Mouse (Mus musculus): Measurements from ENCODE around the gene Ahcyl2.
A peak's percentile ranks its signal among the peaks of the same experiment; 100 is the strongest.

The Ahcyl2 gene

DNA sequence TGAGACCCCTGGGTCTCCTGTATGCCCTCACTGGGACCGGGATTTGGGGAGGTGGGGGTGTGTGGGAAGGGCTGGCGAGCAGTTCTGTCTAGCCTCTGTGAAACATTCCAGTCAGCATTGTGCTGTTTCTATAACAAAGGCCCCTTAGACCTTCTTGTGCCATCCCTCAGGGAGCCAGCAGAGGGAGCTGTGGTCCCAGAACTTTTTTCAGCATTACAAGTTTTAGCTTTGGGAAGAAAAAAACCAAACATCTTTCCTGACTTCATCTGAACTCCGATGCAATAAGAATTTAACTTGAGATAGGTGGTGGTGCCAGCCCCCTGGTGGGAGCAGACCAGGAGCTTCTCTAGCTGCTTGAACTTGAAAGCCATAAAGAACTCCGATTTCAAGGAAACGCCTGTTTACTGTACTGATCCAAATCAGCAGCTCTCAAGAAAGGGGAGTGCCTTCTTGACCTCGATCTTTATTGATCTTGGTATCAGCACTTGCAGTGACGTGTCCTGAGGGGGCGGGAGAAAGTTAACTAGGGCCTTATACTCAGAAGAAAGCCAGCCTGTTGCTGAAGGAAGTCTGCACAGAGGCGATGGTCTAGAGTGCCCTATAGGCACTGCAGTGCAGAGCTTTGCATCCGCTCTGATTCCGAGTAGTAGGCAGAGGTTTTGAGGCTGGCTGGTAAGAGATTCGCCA is 85.5 kb downstream of the Ahcyl2 start:
- DNase-seq (ENCODE audit: low spot score): peak; percentile 70

GRCm38 (mm10) chr6:29853900-29854390 is 86.1 kb downstream of the Ahcyl2 start:
- DNase-seq (ENCODE audit: low spot score): no peak

- DNase-seq (ENCODE audit: low spot score): peak; percentile 77
These were observed 90.8 kb downstream of the Ahcyl2 start for GRCm38 (mm10) chr6:29858619-29859018.

DNA sequence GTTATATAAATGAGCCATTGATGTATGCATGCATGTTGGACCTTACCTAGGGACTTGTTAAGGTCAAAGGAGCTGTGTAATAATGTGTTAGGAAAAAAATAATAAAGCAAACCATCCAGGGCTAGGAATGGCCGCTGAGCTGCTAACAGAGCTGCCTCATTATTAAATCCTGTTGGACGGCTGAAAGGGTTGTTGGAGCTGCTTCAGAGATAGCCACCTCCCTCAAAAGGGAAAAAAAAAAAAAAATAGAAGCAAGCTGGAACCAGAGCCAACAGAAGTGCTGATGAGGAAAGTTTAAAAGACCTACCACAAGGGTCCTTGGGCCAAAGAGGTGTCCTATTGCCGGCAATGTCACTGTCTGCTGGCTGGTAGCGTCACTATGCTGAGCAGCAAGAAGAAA is 91.5 kb downstream of the Ahcyl2 start:
- no peak for DNase-seq (ENCODE audit: low spot score)

GRCm38 (mm10) chr6:29860238-29860637 is 92.4 kb downstream of the Ahcyl2 start:
- peak; percentile 72 for DNase-seq (ENCODE audit: low spot score)

DNA sequence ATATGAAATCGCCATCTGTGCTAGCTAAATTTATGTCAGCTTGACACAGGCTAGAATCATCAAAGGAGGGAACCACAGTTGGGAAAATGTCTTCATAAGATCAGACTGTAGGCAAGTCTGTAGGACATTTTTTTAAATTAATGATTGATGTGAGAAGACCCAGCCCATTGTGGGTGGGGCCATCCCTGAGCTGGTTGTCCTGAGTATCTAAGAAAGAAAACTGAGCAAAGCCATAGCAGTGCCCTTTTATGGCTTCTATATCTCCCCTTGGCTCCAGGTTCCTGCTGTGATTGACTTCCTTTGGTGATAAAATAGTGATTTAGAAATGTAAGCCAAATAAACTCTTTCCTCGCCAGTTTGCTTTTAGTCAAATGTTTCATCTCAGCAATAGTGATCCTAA is 97.1 kb downstream of the Ahcyl2 start:
- no peak for DNase-seq (ENCODE audit: low spot score)

- DNase-seq (ENCODE audit: low spot score): no peak
These were observed 99.3 kb downstream of the Ahcyl2 start for GRCm38 (mm10) chr6:29866935-29867724.

- DNase-seq (ENCODE audit: low spot score): no peak
These were observed 100.6 kb downstream of the Ahcyl2 start for GRCm38 (mm10) chr6:29868341-29868895.

DNA sequence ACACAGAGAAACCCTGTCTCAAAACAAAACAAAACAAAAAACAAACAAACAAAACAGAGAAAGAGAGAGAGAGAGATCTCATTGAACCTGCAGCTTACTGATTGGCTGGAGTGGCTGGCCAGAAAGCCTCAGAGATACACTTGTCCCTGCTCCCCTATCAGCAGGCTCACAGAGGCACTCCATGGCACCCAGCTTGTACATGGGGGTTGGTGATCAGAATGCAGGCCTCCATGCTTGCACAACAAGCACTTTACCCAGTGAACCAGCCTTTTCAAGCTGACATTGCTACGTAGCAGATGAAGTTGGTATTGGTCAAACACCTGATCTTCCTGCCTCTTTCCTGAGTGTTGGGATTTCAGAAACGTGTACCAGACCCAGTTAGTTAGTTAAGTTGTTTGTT is 105.8 kb downstream of the Ahcyl2 start:
- no peak for DNase-seq (ENCODE audit: low spot score)

DNA sequence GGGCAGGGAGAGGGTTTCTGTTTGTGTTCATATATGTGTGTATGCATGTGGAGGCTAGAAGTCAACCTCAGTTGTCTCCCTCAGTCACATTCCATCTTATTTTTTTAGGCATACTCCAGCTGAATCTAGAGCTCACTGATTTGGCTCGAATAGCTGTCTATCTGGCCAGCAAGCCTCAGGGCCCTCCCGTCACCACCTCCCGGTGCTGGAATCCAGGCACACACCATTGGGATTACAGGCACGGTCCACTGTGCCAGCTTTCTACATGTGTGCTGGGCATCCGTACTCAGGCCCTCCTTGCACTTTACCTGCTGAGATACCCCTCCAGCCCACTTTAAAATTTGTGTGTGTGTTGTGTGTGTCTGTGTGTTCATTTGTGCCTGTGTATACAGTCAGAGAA is 107.8 kb downstream of the Ahcyl2 start:
- no peak for DNase-seq (ENCODE audit: low spot score)

DNA sequence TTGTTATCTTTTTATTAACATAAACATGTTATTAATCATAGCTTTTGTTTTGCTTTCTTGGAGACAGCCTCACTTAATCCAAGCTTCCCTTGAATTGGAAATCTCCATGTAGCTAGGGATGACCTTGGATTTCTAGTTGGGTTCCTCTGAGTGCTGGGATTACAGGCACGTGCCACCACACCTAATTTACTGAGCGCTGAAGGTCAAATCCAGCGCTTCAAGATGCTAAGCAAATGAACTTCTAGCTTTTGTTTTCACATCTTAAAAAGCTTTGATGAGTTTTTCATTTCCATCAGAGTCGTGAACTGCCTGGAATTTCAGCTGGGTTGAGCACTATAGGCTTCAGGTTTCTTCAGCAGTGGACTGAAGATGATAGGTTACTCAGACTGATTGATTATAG is 109.0 kb downstream of the Ahcyl2 start:
- DNase-seq (ENCODE audit: low spot score): no peak

DNA sequence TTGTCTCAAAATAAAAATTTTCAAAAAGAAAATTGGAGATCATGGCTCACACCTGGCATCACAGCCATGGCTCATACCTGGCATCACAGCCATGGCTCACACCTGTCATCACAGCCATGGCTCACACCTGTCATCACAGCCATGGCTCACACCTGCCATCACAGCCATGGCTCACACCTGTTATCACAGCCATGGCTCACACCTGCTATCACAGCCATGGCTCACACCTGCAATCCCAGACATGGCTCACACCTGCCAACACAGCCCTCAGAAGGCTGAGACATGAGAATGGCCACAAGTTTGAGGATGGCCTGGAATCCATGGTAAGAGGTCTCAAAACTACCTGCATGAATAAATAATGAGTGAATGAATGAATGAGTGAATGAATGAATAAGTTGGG is 111.8 kb downstream of the Ahcyl2 start:
- DNase-seq (ENCODE audit: low spot score): no peak

GRCm38 (mm10) chr6:29880796-29881195 is 113.0 kb downstream of the Ahcyl2 start:
- no peak for DNase-seq (ENCODE audit: low spot score)

GRCm38 (mm10) chr6:29881936-29882335 is 114.1 kb downstream of the Ahcyl2 start:
- no peak for DNase-seq (ENCODE audit: low spot score)

- no peak for DNase-seq (ENCODE audit: low spot score)
These were observed 115.1 kb downstream of the Ahcyl2 start for GRCm38 (mm10) chr6:29882870-29883269.

GRCm38 (mm10) chr6:29891151-29891550 is 123.3 kb downstream of the Ahcyl2 start:
- DNase-seq (ENCODE audit: low spot score): no peak

GRCm38 (mm10) chr6:29896976-29897375 is 129.2 kb downstream of the Ahcyl2 start:
- DNase-seq (ENCODE audit: low spot score): no peak

DNA sequence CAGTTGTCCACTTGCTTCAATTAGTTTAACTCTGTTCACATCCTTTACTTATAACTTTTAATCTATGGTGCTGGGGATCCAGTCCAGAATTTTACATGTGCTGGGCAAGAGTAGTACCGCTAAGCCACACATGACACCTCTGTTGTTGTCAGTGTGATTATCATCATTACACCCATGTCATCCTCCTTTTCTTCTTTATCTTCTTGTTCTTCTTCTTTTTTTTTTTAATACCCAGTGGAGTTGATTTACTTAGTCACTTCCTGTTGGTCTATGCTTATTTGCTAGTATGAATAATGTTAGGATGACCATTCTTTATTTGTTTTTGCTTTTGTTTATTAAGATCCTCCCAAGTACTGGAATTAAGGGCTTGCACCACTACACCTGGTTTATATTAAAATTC is 133.6 kb downstream of the Ahcyl2 start:
- DNase-seq (ENCODE audit: low spot score): no peak

DNA sequence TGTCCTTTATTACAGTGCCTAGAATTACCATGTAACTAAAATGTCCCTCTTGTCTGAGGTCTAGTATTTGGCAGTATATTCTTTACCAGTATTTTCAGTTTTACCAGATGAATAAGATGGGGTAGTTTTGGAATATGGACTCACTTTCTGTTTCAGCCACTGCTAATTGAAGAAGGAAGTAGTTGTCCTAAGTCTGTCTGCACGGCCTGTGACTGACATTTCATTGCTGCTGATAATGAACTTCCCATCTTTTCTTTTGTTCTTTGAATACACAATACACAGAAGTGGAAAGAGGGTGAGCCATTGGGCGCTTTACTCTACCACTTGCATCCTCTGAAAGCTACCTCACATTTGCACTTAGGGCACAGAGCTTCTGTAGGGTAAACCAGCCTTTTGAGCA is 134.4 kb downstream of the Ahcyl2 start:
- no peak for DNase-seq (ENCODE audit: low spot score)

DNA sequence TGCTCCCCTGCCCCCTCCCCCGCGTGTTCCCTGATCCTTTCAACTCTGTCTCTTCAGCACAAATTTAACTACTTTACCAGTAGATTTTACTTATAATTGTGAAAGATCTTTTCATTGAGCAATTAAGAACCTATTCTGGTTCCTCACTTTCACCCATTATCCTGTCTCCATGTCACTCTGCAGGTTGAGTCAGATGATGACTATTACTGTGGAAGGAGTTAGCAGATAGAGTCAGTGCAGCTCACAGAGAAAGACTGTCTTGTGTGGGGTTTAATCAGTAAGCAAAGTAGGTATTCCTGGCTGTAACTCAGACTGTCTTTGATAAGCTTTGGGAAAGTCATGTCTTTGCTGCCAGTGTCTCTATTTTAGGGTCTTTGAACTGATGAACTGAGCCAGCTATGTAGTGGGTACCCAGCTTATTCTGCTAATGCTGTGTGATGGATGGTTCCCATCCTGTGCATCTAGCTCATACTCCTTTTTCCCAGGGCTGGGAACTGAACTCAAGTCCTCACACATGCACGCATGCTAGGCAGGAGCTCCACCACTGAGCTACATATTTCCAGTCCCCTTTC is 135.6 kb downstream of the Ahcyl2 start:
- DNase-seq (ENCODE audit: low spot score): no peak

DNA sequence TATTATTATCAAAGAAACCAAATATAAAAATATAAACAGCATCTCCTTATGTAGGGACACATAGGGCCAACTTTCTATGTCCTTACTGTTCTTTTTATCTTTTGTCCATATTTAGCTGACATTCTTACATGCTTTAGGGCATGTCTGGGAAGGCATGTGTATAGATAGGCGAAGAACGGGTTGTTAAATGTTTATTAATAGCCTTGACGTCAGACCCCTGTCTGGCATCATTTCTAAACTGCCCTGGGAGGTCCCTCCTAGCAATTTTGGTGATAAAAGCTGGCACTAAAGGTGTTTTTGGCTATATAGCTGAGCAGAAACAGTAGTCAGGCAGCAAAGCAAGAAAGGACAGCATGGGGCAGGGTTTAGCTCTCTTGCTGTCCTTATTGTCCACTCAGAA is 136.5 kb downstream of the Ahcyl2 start:
- no peak for DNase-seq (ENCODE audit: low spot score)

- no peak for DNase-seq (ENCODE audit: low spot score)
These were observed 142.8 kb downstream of the Ahcyl2 start for GRCm38 (mm10) chr6:29910631-29911030.

- no peak for DNase-seq (ENCODE audit: low spot score)
These were observed 145.9 kb downstream of the Ahcyl2 start for GRCm38 (mm10) chr6:29913673-29914072.

Measured in c-Kit-positive CD71-positive TER-119-positive erythroid progenitor cells, embryonic 14.5 days (primary cell).